Mouse (Mus musculus): Measurements from ENCODE around the gene Polr2e. TPM values are rescaled to one million over a fixed set of nuclear protein-coding genes. Genes with fewer than 3 reads are reported as not detected.

Gene Polr2e
- polyA plus RNA-seq, 1 experiment from 2014 or later: 256 TPM

DNA sequence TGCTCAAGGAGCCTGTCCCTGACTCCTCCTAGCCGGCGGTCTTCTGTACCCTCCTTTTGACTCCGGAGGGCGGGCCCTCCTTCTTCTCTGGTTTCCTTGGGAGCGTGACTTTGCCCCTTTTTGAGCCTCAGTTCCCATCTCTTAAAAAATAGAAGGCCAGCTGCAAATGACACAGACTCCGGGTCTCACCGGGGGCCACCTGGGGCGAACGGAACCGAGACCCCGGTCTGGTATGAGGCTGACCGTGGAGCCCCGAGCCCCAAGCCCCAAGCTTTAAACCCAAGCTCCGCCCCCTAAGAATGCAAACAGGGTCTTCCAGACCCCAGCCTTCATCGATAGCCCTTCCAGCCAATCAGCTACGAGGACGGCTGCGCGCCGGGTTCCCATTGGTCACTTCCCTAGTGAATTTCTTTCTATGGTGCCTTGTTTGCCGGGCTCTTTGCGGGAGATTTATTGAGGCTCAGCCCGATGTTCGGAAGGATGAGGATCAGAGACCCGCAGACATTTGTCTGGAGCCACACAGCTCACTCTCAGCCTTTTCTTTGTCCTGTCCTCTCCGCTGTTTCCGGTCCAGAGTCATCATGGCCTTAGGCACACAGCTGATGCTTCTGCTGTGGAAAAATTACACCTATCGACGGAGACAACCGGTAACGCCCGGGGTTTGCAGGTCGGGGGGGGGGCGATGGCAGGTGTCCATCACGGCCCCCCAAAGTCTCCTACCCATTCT is 42.4 kb downstream of the Polr2e start:
- WGBS: under 1% methylated on average over 35 of the region's 35 CpGs
- H3K4me1 ChIP-seq (replicated peaks; ENCODE audit: control insufficient read depth, insufficient read depth, low read length): peaks cover 29% of the 10 kb centered on the region
- peak overlapping the region; percentile 69 for H3K9ac ChIP-seq (ENCODE audit: low read depth, low read length)
- no peaks in the 10 kb centered on the region for H3K9me3 ChIP-seq (ENCODE audit: control insufficient read depth, low read length)
- peak; percentile 75 for ATAC-seq (replicated peaks; ENCODE audit: low FRiP score)
- peaks cover 4% of the 10 kb centered on the region for H3K27me3 ChIP-seq (replicated peaks; ENCODE audit: control insufficient read depth, insufficient read depth, low read length)
- peaks cover 21% of the 10 kb centered on the region for H3K36me3 ChIP-seq (ENCODE audit: control insufficient read depth, insufficient read depth, low read length)
- peak overlapping the region; percentile 66 for H3K4me3 ChIP-seq (ENCODE audit: low read depth, low read length)
- peak overlapping the region; percentile 89 for H3K4me2 ChIP-seq
- peak overlapping the region; percentile 80 for H3K27ac ChIP-seq (ENCODE audit: low read depth, low read length)
- DNase-seq (ENCODE audit: low spot score): peak; percentile 83

DNA sequence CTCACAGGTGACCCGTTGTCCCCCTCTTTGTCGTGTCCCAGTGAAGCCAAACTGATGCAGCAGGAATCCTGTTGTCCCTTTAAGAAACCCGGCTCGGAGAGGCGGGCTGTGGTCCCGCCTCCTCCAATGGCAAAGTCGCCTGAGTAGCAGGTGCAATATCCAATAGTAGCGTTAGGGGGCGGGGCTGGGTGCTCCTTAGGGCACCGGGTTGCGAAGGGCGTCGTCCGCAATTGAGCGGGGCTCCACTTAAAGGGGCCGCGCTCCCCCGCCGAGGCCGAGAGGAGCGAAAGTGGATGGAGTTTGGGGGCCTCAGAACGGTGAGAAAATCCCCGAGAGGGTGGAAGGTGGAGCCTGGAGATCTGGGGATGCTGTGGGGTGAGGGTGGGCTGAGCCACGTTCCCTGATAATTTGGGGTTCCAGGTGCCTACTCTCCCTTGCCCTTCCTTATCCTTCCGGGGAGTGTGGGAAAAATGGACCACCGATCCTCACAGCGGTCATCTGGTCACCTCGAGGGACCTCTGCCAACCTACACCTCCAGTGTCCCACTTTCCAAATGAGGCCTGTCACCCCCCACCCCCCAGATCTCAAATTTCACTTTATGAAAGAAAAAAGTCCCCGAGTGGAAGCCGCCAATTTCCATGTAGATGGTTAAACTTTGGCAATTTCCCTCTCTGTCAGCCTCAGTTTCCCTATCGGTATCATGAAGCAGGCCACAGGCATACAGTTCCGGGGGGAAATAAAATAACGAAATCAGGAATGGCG is 43.1 kb downstream of the Polr2e start, which contains the start of gene Abca7:
Abca7 (plus strand) TSS at position 223 of the 762 bp plus-strand sequence.
- Histone ChIP-seq H3K9ac (ENCODE audit: low read depth, low read length) (peak within 1 kb of the TSS; percentile 69), H3K4me3 (ENCODE audit: low read depth, low read length) (peak within 1 kb of the TSS; percentile 66), H3K4me1 (replicated peaks; ENCODE audit: control insufficient read depth, insufficient read depth, low read length) (peaks cover 21% of the 10 kb centered on the region), H3K27me3 (replicated peaks; ENCODE audit: control insufficient read depth, insufficient read depth, low read length) (no peaks in the 10 kb centered on the region; the same call in 1 of the 2 replicates), H3K36me3 (ENCODE audit: control insufficient read depth, insufficient read depth, low read length) (peaks cover 28% of the 10 kb centered on the region), H3K4me2 (peak within 1 kb of the TSS; percentile 89), H3K27ac (ENCODE audit: low read depth, low read length) (peak within 1 kb of the TSS; percentile 80), H3K9me3 (ENCODE audit: control insufficient read depth, low read length) (peaks cover 3% of the 10 kb centered on the region)
- DNase-seq (ENCODE audit: low spot score) (peak; percentile 94), ATAC-seq (replicated peaks; ENCODE audit: low FRiP score) (peak; percentile 89)
- under 1% methylated on average over 34 of the region's 34 CpGs for WGBS

DNA sequence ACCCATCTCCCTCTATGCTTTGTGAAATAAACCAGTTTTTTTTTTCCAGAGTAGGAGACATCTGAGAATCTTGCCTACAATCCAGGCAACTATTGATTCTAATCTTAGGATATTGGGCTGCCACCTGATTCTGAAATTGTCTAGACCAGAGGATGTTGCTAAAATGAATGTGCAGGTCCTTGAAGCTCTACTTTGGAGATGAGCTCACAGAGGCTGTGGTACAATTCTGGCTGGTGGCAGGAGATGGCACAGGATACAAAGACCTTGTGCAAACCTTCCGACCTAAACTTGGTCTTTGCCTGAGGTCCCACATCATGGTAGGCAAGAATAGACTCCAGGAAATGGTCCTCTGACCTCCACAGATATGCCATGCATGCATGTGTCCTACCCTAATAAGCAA is 44.0 kb downstream of the Polr2e start:
- no peak for ATAC-seq (replicated peaks; ENCODE audit: low FRiP score)
- no peaks in the 10 kb centered on the region; the same call in 1 of the 2 replicates for H3K27me3 ChIP-seq (replicated peaks; ENCODE audit: control insufficient read depth, insufficient read depth, low read length)
- peaks cover 19% of the 10 kb centered on the region for H3K4me1 ChIP-seq (replicated peaks; ENCODE audit: control insufficient read depth, insufficient read depth, low read length)
- peaks cover 32% of the 10 kb centered on the region for H3K36me3 ChIP-seq (ENCODE audit: control insufficient read depth, insufficient read depth, low read length)
- no peak for DNase-seq (ENCODE audit: low spot score)
- no peak overlapping the region; the same call in 1 of the 2 replicates for H3K27ac ChIP-seq (ENCODE audit: low read depth, low read length)
- peak overlapping the region; percentile 27; the same call in 1 of the 2 replicates for H3K9ac ChIP-seq (ENCODE audit: low read depth, low read length)
- peak overlapping the region; percentile 66; the same call in 1 of the 2 replicates for H3K4me3 ChIP-seq (ENCODE audit: low read depth, low read length)
- H3K9me3 ChIP-seq (ENCODE audit: control insufficient read depth, low read length): peaks cover 3% of the 10 kb centered on the region
- 54% methylated on average over 1 of the region's 1 CpGs for WGBS
- H3K4me2 ChIP-seq: peak overlapping the region; percentile 89

DNA sequence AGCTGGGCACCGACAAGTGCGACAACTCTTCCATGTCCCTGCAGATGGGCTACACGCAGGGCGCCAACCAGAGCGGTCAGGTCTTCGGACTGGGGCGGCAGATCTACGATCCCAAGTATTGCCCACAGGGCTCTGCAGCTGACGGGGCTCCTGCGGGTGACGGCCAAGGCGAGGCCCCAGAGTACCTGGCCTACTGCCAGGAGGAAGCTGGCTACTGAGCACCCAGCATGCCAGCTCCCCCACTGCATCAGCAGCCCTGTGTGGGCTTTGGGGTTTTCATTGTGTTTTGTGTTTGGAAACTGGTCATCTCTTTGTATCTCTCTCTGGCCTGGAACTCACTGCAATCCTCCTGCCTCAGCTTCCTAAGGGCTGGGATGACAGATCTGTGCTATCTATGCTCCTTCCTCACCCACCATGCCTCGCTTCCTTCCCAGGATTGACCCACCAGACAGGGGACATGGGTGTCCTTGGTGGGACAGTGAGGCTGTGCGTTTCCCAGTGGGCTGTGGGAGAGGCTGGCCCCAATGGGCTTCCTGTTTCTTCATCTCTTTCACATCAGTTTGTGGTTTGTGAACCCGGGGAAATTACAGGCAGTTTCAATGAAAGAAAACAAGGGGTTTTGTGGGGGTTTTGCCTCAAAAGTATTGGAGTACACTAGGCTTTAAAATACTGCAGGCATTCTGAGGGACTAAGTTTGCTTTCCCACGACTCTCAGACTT is 45.0 kb downstream of the Polr2e start:
- Histone ChIP-seq H3K27ac (ENCODE audit: low read depth, low read length) (no peak overlapping the region), H3K36me3 (ENCODE audit: control insufficient read depth, insufficient read depth, low read length) (peaks cover 32% of the 10 kb centered on the region), H3K4me2 (peak overlapping the region; percentile 12; the same call in 1 of the 2 replicates), H3K4me1 (replicated peaks; ENCODE audit: control insufficient read depth, insufficient read depth, low read length) (peaks cover 25% of the 10 kb centered on the region), H3K9me3 (ENCODE audit: control insufficient read depth, low read length) (peaks cover 3% of the 10 kb centered on the region), H3K27me3 (replicated peaks; ENCODE audit: control insufficient read depth, insufficient read depth, low read length) (peaks cover 4% of the 10 kb centered on the region), H3K4me3 (ENCODE audit: low read depth, low read length) (no peak overlapping the region), H3K9ac (ENCODE audit: low read depth, low read length) (0 out of 2 replicates have a peak overlapping the region, but pooled peaks have one; percentile 14)
- 81% methylated on average over 16 of the region's 16 CpGs for WGBS
- ATAC-seq (replicated peaks; ENCODE audit: low FRiP score) (no peak), DNase-seq (ENCODE audit: low spot score) (no peak)

DNA sequence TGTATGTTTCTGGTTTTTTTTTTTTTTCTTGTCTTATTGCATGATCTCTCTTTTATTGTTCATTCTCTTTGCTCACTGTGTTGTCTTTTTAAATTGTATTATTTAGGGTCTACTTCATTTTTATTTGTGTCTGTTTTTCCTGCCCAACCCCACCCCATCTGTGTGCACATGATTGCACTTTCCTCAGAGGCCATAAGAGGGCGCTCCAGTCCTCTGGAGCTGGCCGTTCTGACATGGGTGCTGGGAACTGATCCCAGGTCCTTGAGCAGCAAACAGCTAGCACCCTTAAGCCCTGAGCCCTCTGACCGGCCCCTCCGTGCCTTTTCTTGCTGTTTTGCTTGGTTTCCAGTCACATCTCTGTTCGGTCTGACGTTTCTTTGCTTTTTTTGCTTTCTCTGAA is 48.0 kb downstream of the Polr2e start:
- Histone ChIP-seq H3K9me3 (ENCODE audit: control insufficient read depth, low read length) (peaks cover 3% of the 10 kb centered on the region), H3K27ac (ENCODE audit: low read depth, low read length) (no peak overlapping the region), H3K4me2 (no peak overlapping the region), H3K4me3 (ENCODE audit: low read depth, low read length) (no peak overlapping the region), H3K36me3 (ENCODE audit: control insufficient read depth, insufficient read depth, low read length) (peaks cover 32% of the 10 kb centered on the region), H3K4me1 (replicated peaks; ENCODE audit: control insufficient read depth, insufficient read depth, low read length) (peaks cover 42% of the 10 kb centered on the region), H3K27me3 (replicated peaks; ENCODE audit: control insufficient read depth, insufficient read depth, low read length) (peaks cover 8% of the 10 kb centered on the region), H3K9ac (ENCODE audit: low read depth, low read length) (no peak overlapping the region)
- no peak for DNase-seq (ENCODE audit: low spot score)
- no peak for ATAC-seq (replicated peaks; ENCODE audit: low FRiP score)
- 86% methylated on average over 6 of the region's 6 CpGs for WGBS

DNA sequence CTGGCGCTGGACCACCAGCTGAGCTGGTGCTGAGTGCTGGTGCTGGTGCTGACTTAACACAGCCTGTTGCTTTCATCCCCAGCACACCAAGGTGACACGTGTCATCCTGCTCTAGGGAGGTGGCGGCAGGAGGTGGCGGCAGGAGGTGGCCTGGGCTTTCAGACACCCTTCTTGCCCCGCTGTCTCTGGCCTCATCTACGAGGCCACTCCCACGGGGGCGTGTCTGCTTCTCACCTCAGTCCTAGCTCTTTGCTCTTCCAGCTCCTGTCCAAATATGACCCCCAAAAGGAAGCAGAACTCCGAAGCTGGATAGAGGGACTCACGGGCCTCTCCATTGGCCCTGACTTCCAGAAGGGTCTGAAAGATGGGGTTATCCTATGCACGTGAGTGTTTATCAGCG is 48.5 kb downstream of the Polr2e start:
- peaks cover 3% of the 10 kb centered on the region for H3K9me3 ChIP-seq (ENCODE audit: control insufficient read depth, low read length)
- no peak overlapping the region for H3K9ac ChIP-seq (ENCODE audit: low read depth, low read length)
- H3K36me3 ChIP-seq (ENCODE audit: control insufficient read depth, insufficient read depth, low read length): peaks cover 32% of the 10 kb centered on the region
- H3K4me2 ChIP-seq: no peak overlapping the region
- H3K27ac ChIP-seq (ENCODE audit: low read depth, low read length): no peak overlapping the region
- peaks cover 8% of the 10 kb centered on the region for H3K27me3 ChIP-seq (replicated peaks; ENCODE audit: control insufficient read depth, insufficient read depth, low read length)
- 80% methylated on average over 12 of the region's 12 CpGs for WGBS
- no peak for DNase-seq (ENCODE audit: low spot score)
- H3K4me1 ChIP-seq (replicated peaks; ENCODE audit: control insufficient read depth, insufficient read depth, low read length): peaks cover 46% of the 10 kb centered on the region
- no peak overlapping the region for H3K4me3 ChIP-seq (ENCODE audit: low read depth, low read length)
- no peak for ATAC-seq (replicated peaks; ENCODE audit: low FRiP score)

DNA sequence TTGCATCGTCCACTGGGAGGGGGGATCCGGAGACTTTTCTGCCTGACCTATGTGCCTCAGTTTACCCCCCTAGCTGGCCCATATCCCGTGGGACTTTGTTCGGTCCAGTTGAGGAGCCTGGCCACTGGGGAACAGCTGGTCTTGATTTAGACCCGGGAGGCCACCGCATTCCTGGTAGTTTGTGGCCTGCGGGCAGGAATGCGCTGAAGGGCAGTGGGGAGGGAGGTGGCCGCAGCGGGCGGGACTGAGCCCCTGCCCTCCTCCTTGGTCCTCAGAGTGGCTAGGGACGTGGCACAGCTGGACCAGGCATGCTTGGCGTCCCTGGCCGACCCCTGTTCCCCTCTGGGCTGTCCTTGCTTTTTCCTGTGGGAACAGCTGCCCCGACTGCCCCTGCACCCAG is 49.7 kb downstream of the Polr2e start:
- no peak for ATAC-seq (replicated peaks; ENCODE audit: low FRiP score)
- peaks cover 46% of the 10 kb centered on the region for H3K4me1 ChIP-seq (replicated peaks; ENCODE audit: control insufficient read depth, insufficient read depth, low read length)
- WGBS: 35% methylated on average over 15 of the region's 15 CpGs
- H3K4me3 ChIP-seq (ENCODE audit: low read depth, low read length): peak overlapping the region; percentile 60
- no peak overlapping the region; the same call in 1 of the 2 replicates for H3K27ac ChIP-seq (ENCODE audit: low read depth, low read length)
- peaks cover 3% of the 10 kb centered on the region for H3K9me3 ChIP-seq (ENCODE audit: control insufficient read depth, low read length)
- peaks cover 8% of the 10 kb centered on the region for H3K27me3 ChIP-seq (replicated peaks; ENCODE audit: control insufficient read depth, insufficient read depth, low read length)
- peak overlapping the region; percentile 15; the same call in 1 of the 2 replicates for H3K9ac ChIP-seq (ENCODE audit: low read depth, low read length)
- H3K36me3 ChIP-seq (ENCODE audit: control insufficient read depth, insufficient read depth, low read length): peaks cover 32% of the 10 kb centered on the region
- H3K4me2 ChIP-seq: peak overlapping the region; percentile 93
- no peak for DNase-seq (ENCODE audit: low spot score)

DNA sequence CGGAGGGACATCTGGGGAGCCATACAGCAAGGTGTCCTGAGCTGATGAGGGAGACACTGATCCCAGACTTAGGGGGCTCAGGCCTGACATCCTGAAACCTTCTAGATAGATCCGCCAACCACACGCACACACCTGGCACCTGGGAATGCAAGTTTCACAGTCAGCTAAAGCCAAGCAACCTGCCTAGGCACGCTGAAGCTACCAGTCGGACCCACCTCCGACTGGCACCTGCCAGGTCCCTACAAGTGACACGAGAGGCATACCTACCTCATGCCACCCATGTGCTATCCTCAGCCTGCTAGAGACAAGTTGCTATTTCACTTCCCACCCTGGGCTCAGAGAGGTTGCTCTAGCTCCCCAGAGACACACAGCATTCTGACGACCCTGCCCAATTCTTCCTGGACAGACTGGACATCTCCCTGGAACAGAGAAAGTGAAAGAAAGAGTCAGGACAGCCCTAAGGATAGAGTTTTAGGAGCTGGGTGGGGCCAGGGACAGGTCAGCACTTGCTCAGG is 50.3 kb downstream of the Polr2e start:
- Histone ChIP-seq H3K9ac (ENCODE audit: low read depth, low read length) (peak overlapping the region; percentile 44), H3K4me3 (ENCODE audit: low read depth, low read length) (peak overlapping the region; percentile 60), H3K4me2 (peak overlapping the region; percentile 93), H3K4me1 (replicated peaks; ENCODE audit: control insufficient read depth, insufficient read depth, low read length) (peaks cover 43% of the 10 kb centered on the region), H3K27ac (ENCODE audit: low read depth, low read length) (no peak overlapping the region), H3K9me3 (ENCODE audit: control insufficient read depth, low read length) (peaks cover 3% of the 10 kb centered on the region), H3K27me3 (replicated peaks; ENCODE audit: control insufficient read depth, insufficient read depth, low read length) (peaks cover 8% of the 10 kb centered on the region), H3K36me3 (ENCODE audit: control insufficient read depth, insufficient read depth, low read length) (peaks cover 27% of the 10 kb centered on the region)
- WGBS: 38% methylated on average over 8 of the region's 8 CpGs
- DNase-seq (ENCODE audit: low spot score): no peak
- no peak for ATAC-seq (replicated peaks; ENCODE audit: low FRiP score)

All from liver, embryonic 11.5 days (tissue).